Mouse (Mus musculus) liver, adult 2 months (tissue): ENCODE data around the gene Itgad.

Experiments
- CTCF ChIP-seq: fragments of 200-500 bp; IDR thresholded peaks from 2 replicates; pipeline ENCODE4 v1.5.1; 2011; ENCODE audit warnings: low read depth, low read length, control low read depth
- POLR2A ChIP-seq: fragments of 200-500 bp; IDR thresholded peaks from 2 replicates; pipeline ENCODE4 v1.6.1; 2011; ENCODE audit warnings: low read length, control low read depth; ENCODE audit not compliant: insufficient read depth; ENCODE audit errors: extremely low read depth

DNA sequence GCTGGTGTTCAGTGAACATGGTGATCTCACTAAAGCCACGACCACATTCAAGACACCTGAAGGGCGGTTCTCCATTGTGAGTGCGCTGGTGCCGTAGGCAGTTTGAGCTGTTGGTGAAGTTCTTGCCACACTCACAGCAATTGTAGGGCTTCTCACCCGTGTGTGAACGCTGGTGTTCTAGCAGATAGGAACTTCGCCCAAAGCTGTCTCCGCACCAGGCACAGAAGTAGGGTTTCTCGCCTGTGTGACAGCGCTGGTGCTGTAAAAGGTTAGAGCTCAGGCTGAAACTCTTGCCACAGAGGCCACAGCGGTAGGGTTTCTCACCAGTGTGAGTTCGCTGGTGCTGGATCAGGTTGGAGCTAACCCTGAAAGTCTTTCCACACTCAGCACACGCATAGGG lies 82.2 kb downstream of the Itgad start:
- TF ChIP-seq CTCF (no peak), POLR2A (no peak)
